Mouse (Mus musculus) heart, postnatal 0 days (tissue): ENCODE data around the gene Fgfr2. TPM values are rescaled to one million over a fixed set of nuclear protein-coding genes. Genes with fewer than 3 reads are reported as not detected.
A peak's percentile ranks its signal among the peaks of the same experiment; 100 is the strongest.

Experiments
- ATAC-seq: fragments of 200-750 bp; cut with Nextera tagmentation; 2 replicates; pipeline ENCODE4 v1.8.0; 2017; ENCODE audit warnings: low read depth, moderate number of reproducible peaks, moderate library complexity; ENCODE audit not compliant: insufficient read depth
- DNase-seq: peaks from one replicate; pipeline ENCODE4 v3.0.0-alpha.2; 2016; ENCODE audit warnings: low spot score
- H3K27ac ChIP-seq: fragments of 300-500 bp; sonication (generic); 2 replicates; pipeline ENCODE4 v1.5.1; 2014; ENCODE audit warnings: low read depth, mild to moderate bottlenecking
- H3K27me3 ChIP-seq: fragments of 300-500 bp; sonication (generic); 2 replicates; pipeline ENCODE4 v1.6.1; 2014; ENCODE audit warnings: low read length, mixed read lengths; ENCODE audit not compliant: control insufficient read depth, insufficient read depth
- H3K36me3 ChIP-seq: fragments of 300-500 bp; sonication (generic); replicated peaks from 2 replicates; pipeline ENCODE4 v1.6.1; 2014; ENCODE audit warnings: low read length, mixed read lengths; ENCODE audit not compliant: control insufficient read depth, insufficient read depth
- H3K4me1 ChIP-seq: fragments of 300-500 bp; sonication (generic); 2 replicates; pipeline ENCODE4 v1.6.1; 2014; ENCODE audit warnings: antibody characterized with exemption; ENCODE audit not compliant: control insufficient read depth, insufficient read depth
- H3K4me2 ChIP-seq: fragments of 300-500 bp; sonication (generic); 2 replicates; pipeline ENCODE4 v1.6.1; 2014; ENCODE audit warnings: low read depth, mild to moderate bottlenecking, low read length, moderate library complexity
- H3K4me3 ChIP-seq: fragments of 300-500 bp; sonication (generic); 2 replicates; pipeline ENCODE4 v1.5.1; 2014; ENCODE audit warnings: low read depth, low read length
- H3K9ac ChIP-seq: fragments of 300-500 bp; sonication (generic); replicated peaks from 2 replicates; pipeline ENCODE4 v1.6.1; 2014; ENCODE audit warnings: low read depth, low read length, mixed read lengths
- H3K9me3 ChIP-seq: fragments of 300-500 bp; sonication (generic); replicated peaks from 2 replicates; pipeline ENCODE4 v1.6.1; 2016; ENCODE audit warnings: low read length; ENCODE audit not compliant: control insufficient read depth
- CTCF ChIP-seq: IDR thresholded peaks from 2 replicates; pipeline ENCODE4 v1.5.1; 2016; ENCODE audit warnings: antibody characterized with exemption, control low read depth, low read depth
- EP300 ChIP-seq: IDR thresholded peaks from 2 replicates; pipeline ENCODE4 v1.6.1; 2016; ENCODE audit warnings: antibody characterized with exemption, low read depth
- WGBS: fragments of 180-500 bp; shearing (Covaris S2); extraction: QIAGEN DNeasy Blood & Tissue Kit; methylation state at CpG from one replicate; pipeline ENCODE4 v1.1.7; 2014; 5-methylcytosine and 5-hydroxymethylcytosine counted together
- polyA plus RNA-seq: library from polyadenylated mRNA; unstranded; fragments of >200 nt; fragmentation: Nextera tagmentation; extraction: Ambion mirVana; gene quantifications from 2 replicates; pipeline ENCODE4 v1.2.1, GENCODE M21; 2015
- total RNA-seq: library from RNA; depleted of rRNA; stranded (reverse); fragments of >200 nt; gene quantifications from 2 replicates; pipeline ENCODE4 v1.2.3, GENCODE M21; 2014; ENCODE audit warnings: low replicate concordance

The Fgfr2 gene
- total and polyA plus RNA-seq, 2 experiments from 2014 or later: 3.8 to 11.5 TPM

DNA sequence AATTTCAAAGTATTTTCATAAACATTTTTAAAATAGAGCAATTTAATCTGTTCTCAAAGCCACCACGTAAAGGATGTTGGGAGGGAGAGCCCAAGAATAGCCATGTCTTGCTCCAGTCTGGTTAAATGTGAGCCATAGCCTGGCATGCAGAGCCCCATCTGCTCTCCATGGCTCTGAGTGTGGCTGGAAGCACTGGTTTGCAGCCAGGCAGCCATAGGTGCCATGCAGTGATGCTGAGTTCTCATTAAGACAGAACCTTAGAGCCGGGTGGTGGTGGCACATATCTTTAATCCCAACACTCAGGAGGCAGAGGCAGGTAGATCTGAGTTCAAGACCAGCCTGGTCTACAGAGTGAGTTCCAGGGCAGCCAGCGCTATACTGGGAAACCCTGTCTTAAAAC is 2822.5 kb downstream of the Fgfr2 start:
- H3K4me2 ChIP-seq: no peak overlapping the region
- no peak overlapping the region for H3K27ac ChIP-seq
- H3K36me3 ChIP-seq: no peaks in the 10 kb centered on the region
- ATAC-seq (no peak), DNase-seq (no peak)
- no peaks in the 10 kb centered on the region for H3K27me3 ChIP-seq
- no peaks in the 10 kb centered on the region for H3K9me3 ChIP-seq
- H3K9ac ChIP-seq: no peak overlapping the region
- 94% methylated on average over 3 of the region's 3 CpGs for WGBS
- no peak for TF ChIP-seq EP300
- H3K4me1 ChIP-seq: no peaks in the 10 kb centered on the region
- no peak overlapping the region for H3K4me3 ChIP-seq

DNA sequence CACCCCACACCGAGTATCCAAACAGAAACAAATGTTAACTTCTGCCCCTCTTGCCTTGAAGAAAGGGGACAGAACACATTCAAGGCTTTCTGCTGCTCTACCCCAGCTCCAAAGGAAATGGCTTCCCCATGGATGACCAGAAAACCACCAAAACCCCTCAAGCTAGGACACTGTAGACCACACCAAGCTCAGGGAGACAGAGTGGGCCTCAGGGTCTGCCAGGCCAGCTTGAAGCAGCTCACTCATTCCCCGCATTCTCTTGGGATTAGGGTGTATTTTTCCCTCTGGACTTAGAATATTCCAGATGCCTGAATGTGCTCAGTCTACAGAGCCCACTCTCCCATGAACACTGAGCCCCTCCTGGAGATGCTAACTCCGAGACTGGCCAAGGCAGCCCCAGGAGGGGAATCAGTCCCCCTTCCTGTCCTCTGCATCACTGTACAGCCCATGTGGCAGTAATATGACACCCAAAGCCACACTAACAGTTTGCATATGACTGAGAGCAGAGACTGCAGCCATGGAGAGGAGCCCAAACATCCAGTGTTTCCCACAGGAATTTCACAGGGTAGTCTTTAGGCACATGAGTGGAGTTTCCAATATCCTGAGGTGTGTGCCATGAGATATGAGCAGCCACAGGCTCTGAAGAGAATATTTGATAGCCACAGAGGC is 2824.1 kb downstream of the Fgfr2 start:
- TF ChIP-seq EP300: no peak
- TF ChIP-seq CTCF: no peak
- DNase-seq (no peak), ATAC-seq (no peak; the same call in 1 of the 2 replicates)
- Histone ChIP-seq H3K4me2 (no peak overlapping the region), H3K4me1 (no peaks in the 10 kb centered on the region), H3K27ac (no peak overlapping the region), H3K36me3 (no peaks in the 10 kb centered on the region), H3K9ac (no peak overlapping the region), H3K9me3 (no peaks in the 10 kb centered on the region), H3K27me3 (no peaks in the 10 kb centered on the region), H3K4me3 (no peak overlapping the region)
- 64% methylated on average over 3 of the region's 3 CpGs for WGBS

DNA sequence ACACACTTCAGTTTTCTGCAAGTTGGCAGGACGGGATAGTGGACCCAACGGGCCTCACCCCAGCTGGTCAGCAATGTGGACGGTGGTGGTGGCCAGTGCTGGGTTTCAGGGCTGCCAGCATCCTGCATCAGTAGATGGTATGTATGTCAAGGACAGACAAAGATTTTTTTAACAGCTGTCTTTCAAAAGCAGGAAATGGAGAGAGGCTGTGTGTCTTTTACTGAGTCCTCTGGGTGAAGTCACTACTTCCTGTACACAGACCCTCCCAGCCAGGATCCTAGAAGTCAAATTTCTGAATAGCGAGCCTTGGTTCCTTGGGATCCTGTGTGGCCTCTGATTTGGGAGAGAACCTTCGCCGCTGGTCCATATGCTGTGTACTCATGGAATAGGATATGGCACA is 2832.0 kb downstream of the Fgfr2 start:
- no peaks in the 10 kb centered on the region for H3K36me3 ChIP-seq
- no peak for TF ChIP-seq CTCF
- TF ChIP-seq EP300: no peak
- no peaks in the 10 kb centered on the region for H3K27me3 ChIP-seq
- no peaks in the 10 kb centered on the region for H3K9me3 ChIP-seq
- no peak overlapping the region for H3K4me2 ChIP-seq
- 60% methylated on average over 6 of the region's 6 CpGs for WGBS
- no peak for DNase-seq
- no peak overlapping the region for H3K9ac ChIP-seq
- H3K27ac ChIP-seq: peak overlapping the region; percentile 19
- H3K4me1 ChIP-seq: peaks cover 29% of the 10 kb centered on the region; the same call in 1 of the 2 replicates
- ATAC-seq: peak; percentile 31
- H3K4me3 ChIP-seq: no peak overlapping the region

DNA sequence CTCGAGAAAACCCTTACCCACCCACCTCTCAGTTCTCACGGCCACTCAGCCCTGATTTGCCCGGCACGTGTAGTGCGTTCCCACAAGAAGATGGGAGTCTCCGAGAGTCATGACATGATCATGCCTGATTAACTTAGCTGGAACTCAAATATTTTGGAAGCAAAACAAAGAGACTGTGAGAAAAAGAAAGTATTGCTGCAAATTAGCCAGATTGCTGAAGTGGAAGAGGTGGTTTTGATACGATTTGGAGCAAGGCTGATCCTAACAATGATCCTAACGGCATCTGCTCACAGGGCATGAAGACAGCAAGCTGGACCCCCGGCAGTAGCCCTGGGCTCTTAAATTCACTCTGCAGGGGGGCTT is 2833.7 kb downstream of the Fgfr2 start:
- TF ChIP-seq EP300 (no peak), CTCF (no peak)
- Histone ChIP-seq H3K27me3 (no peaks in the 10 kb centered on the region), H3K9ac (no peak overlapping the region), H3K27ac (peak overlapping the region; percentile 26), H3K4me3 (no peak overlapping the region), H3K9me3 (no peaks in the 10 kb centered on the region), H3K4me2 (no peak overlapping the region), H3K36me3 (no peaks in the 10 kb centered on the region), H3K4me1 (peaks cover 29% of the 10 kb centered on the region; the same call in 1 of the 2 replicates)
- DNase-seq: no peak
- 57% methylated on average over 9 of the region's 9 CpGs for WGBS
- ATAC-seq: no peak

DNA sequence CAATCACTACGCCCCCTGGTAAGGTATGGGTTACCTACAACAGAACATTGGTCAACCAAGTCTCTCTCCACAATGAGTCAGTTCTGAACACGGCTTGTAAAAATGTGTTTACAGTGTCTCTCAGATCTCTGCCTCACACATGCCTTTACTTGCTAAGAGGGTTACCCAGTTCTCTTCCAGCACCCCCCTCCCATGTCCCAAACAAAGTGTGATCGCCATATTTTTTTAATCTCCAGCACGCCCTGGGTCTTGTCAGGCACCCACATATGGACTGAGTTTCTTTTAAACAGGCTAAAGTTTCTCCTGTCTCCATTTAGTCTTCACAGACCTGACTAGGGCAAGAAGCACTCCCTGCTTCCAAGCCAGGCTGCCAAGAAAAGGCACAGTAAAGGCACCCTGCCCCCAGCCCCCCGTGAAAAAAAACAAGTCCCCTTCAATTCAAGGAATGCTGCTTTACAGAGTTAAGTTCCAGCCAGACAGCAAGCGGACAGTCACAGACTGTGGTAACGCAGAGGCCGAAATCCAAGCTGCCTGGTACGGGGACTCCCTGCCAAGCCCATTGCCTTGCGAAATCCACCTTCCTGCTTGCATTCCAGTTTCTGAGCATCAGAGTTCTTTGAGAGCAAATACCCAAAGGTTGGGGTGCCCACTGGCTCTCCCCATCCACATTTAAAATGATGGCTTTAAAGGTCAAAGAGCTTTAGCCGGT is 2834.3 kb downstream of the Fgfr2 start:
- H3K9me3 ChIP-seq: no peaks in the 10 kb centered on the region
- no peaks in the 10 kb centered on the region for H3K36me3 ChIP-seq
- ATAC-seq: no peak
- H3K27ac ChIP-seq: peak overlapping the region; percentile 65
- no peak for DNase-seq
- no peak overlapping the region for H3K4me3 ChIP-seq
- WGBS: 61% methylated on average over 11 of the region's 11 CpGs
- H3K4me2 ChIP-seq: no peak overlapping the region
- H3K9ac ChIP-seq: no peak overlapping the region
- no peak for TF ChIP-seq EP300
- no peak for TF ChIP-seq CTCF
- H3K4me1 ChIP-seq: peaks cover 29% of the 10 kb centered on the region; the same call in 1 of the 2 replicates
- H3K27me3 ChIP-seq: no peaks in the 10 kb centered on the region
